Comparison of ENCODE assay signal across 9 mouse cellular contexts in genomic region chr9:30140188-30140587, GRCm38 (mm10).
A peak's percentile ranks its signal among the peaks of the same experiment; 100 is the strongest.
DNase-seq lines count a peak whose midpoint lies in the region; ATAC-seq lines count a peak whose summit lies in the region.
"Had no signal": no experiment of that assay in that cellular context is flagged by ENCODE, and none has a peak within 500 bp of the region (broad histone marks: within the 10 kb centered on the region; RNA-seq: fewer than 3 reads in every experiment).

No protein-coding gene starts in this region.

- DNase-seq in thymus, postnatal 4 days, result peak; percentile 6
- DNase-seq in thymus, adult 18-20 months, result no peak
- peak; percentile 66 for DNase-seq in layer of hippocampus, adult 9-11 months
- peak; percentile 86 for DNase-seq in lung, postnatal 4 days
- peak; percentile 15 for DNase-seq in testis, postnatal 14 days (ENCODE audit: low spot score)

- H3K27me3 ChIP-seq in embryonic facial prominence, embryonic 15.5 days, result peaks cover 5% of the 10 kb centered on the region; the same call in 1 of the 2 replicates
- peaks cover 3% of the 10 kb centered on the region for H3K27me3 ChIP-seq in heart, embryonic 16.5 days (ENCODE audit: control insufficient read depth, insufficient read depth, low read length)

- no peak overlapping the region for H3K27ac ChIP-seq in embryonic facial prominence, embryonic 15.5 days (replicated peaks)
- H3K27ac ChIP-seq in heart, embryonic 16.5 days (ENCODE audit: low read length), result peak overlapping the region; percentile 38; the same call in 1 of the 2 replicates
- H3K27ac ChIP-seq: macrophage had no signal

- H3K9ac ChIP-seq in embryonic facial prominence, embryonic 15.5 days, result no peak overlapping the region
- H3K9ac ChIP-seq in heart, embryonic 16.5 days (ENCODE audit: low read length), result no peak overlapping the region

- H3K4me1 ChIP-seq in embryonic facial prominence, embryonic 15.5 days, result peaks cover 27% of the 10 kb centered on the region
- peaks cover 27% of the 10 kb centered on the region for H3K4me1 ChIP-seq in heart, embryonic 16.5 days (ENCODE audit: control insufficient read depth, insufficient read depth, low read length)

- H3K9me3 ChIP-seq in embryonic facial prominence, embryonic 15.5 days (replicated peaks), result no peaks in the 10 kb centered on the region
- H3K9me3 ChIP-seq in heart, embryonic 16.5 days (replicated peaks; ENCODE audit: control insufficient read depth, low read length), result no peaks in the 10 kb centered on the region

- ATAC-seq in embryonic facial prominence, embryonic 15.5 days (ENCODE audit: insufficient number of reproducible peaks, low FRiP score, low TSS enrichment, low read depth), result peak; percentile 32
- peak; percentile 56 for ATAC-seq in heart, embryonic 16.5 days (replicated peaks; ENCODE audit: extremely low read depth, insufficient read depth, low FRiP score)
- no peak for ATAC-seq in CD4-positive, CD25-positive, alpha-beta regulatory T cell, adult 4 months

- H3K4me2 ChIP-seq in embryonic facial prominence, embryonic 15.5 days (replicated peaks), result no peak overlapping the region
- no peak overlapping the region; the same call in 1 of the 2 replicates for H3K4me2 ChIP-seq in heart, embryonic 16.5 days (ENCODE audit: low read depth, low read length)

- H3K4me3 ChIP-seq in embryonic facial prominence, embryonic 15.5 days (replicated peaks), result no peak overlapping the region
- H3K4me3 ChIP-seq in heart, embryonic 16.5 days (ENCODE audit: low read length), result no peak overlapping the region

- 4% methylated on average over 3 of the region's 3 CpGs for WGBS in embryonic facial prominence, embryonic 15.5 days
- 10% methylated on average over 3 of the region's 3 CpGs for WGBS in heart, embryonic 16.5 days

- H3K36me3 ChIP-seq in embryonic facial prominence, embryonic 15.5 days, result no peaks in the 10 kb centered on the region
- no peaks in the 10 kb centered on the region for H3K36me3 ChIP-seq in heart, embryonic 16.5 days (ENCODE audit: control insufficient read depth, insufficient read depth)

Comparison
In these comparisons a context has a peak if more than half of its experiments do, and no peak if none do; other contexts are left out.
1. DNase-seq: peak in thymus, postnatal 4 days (single experiment), layer of hippocampus, adult 9-11 months (single experiment), lung, postnatal 4 days (2 of 2) and testis, postnatal 14 days (single experiment); none in thymus, adult 18-20 months (0 of 2).